ENCODE assay signal across 10 mouse cellular contexts in the genomic region with DNA sequence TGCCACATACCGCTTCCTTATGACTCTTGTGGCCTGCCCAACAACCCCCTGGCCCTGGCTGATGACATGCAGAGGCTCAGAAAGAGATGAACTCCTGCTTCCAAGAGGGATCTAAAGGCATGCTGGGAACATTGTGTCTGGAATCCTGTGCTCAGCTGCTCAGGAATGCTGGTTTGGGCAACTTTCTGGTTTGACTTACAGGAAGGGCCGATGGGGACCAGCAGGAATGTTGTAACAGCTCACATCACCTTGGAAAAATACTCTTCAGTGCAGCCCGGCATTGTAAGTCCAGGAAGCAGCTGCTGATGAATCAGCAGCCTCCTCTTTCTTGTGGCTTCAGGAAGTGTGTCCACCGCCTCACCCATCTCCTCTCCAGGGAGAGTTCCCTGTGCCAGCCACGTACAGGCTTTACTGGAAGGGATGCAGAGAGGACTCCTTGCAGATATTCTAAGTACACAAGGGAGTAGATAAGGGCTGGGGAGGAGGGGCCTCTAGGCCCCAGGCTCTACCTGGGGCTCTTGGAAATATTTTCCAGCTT.
DNase-seq lines count a peak whose midpoint lies in the region; ATAC-seq and TF ChIP-seq lines count a peak whose summit lies in the region.
"Had no signal": no experiment of that assay in that cellular context is flagged by ENCODE, and none has a peak within 500 bp of the region (broad histone marks: within the 10 kb centered on the region; RNA-seq: fewer than 3 reads in every experiment).

No protein-coding gene starts in this region.

- intact Hi-C loops in heart, postnatal 36 days (cut with DNase I) = no loop called here

- no peak overlapping the region for H3K4me3 ChIP-seq in embryonic facial prominence, embryonic 12.5 days
- H3K4me3 ChIP-seq in lung, postnatal 0 days (ENCODE audit: low read depth, low read length) = no peak overlapping the region

- no peak overlapping the region for H3K4me2 ChIP-seq in embryonic facial prominence, embryonic 12.5 days (replicated peaks)
- H3K4me2 ChIP-seq in lung, postnatal 0 days (replicated peaks; ENCODE audit: low read depth, low read length) = no peak overlapping the region

- TF ChIP-seq CTCF in lung, postnatal 0 days (IDR thresholded peaks at IDR 0.05) = no peak

- peak overlapping the region; percentile 58; the same call in 1 of the 2 replicates for H3K27ac ChIP-seq in embryonic facial prominence, embryonic 12.5 days
- H3K27ac ChIP-seq in lung, postnatal 0 days (ENCODE audit: low read length) = peak overlapping the region; percentile 29; the same call in 1 of the 2 replicates

- peak; percentile 79 for TF ChIP-seq EP300 in lung, postnatal 0 days (IDR thresholded peaks at IDR 0.05)

- 49% methylated on average over 5 of the region's 5 CpGs for WGBS in embryonic facial prominence, embryonic 12.5 days
- whole genome bisulfite sequencing in lung, postnatal 0 days = 29% methylated on average over 5 of the region's 5 CpGs

- no peaks in the 10 kb centered on the region for H3K36me3 ChIP-seq in embryonic facial prominence, embryonic 12.5 days
- no peaks in the 10 kb centered on the region for H3K36me3 ChIP-seq in lung, postnatal 0 days (ENCODE audit: insufficient read depth, low read length)

- peaks cover 26% of the 10 kb centered on the region for H3K4me1 ChIP-seq in embryonic facial prominence, embryonic 12.5 days
- peaks cover 22% of the 10 kb centered on the region for H3K4me1 ChIP-seq in lung, postnatal 0 days (ENCODE audit: insufficient read depth, low read depth, low read length)

- H3K9me3 ChIP-seq in embryonic facial prominence, embryonic 12.5 days = no peaks in the 10 kb centered on the region
- H3K9me3 ChIP-seq in lung, postnatal 0 days (ENCODE audit: low read length) = no peaks in the 10 kb centered on the region

- peak; percentile 61 for DNase-seq in adrenal gland, adult 2 months
- DNase-seq in adrenal gland, adult 18-20 months (ENCODE audit: low spot score in 2 of 2) = no peak
- DNase-seq in heart, postnatal 36 days = peak; percentile 42 to 48
- peak; percentile 71 for DNase-seq in lung, postnatal 0 days (ENCODE audit: low spot score)
- DNase-seq in urinary bladder, adult 2 months (ENCODE audit: low spot score) = no peak
- no peak for DNase-seq in retina, embryonic 14.5 days (ENCODE audit: low spot score)
- DNase-seq in ovary, postnatal 14 days (ENCODE audit: low spot score) = no peak
- DNase-seq: cerebellum, adult 11-12 months; right cerebral cortex, postnatal 14 days had no signal

- no peak for ATAC-seq in embryonic facial prominence, embryonic 12.5 days (ENCODE audit: insufficient number of reproducible peaks, insufficient read depth, low FRiP score, low TSS enrichment)
- peak; percentile 56 for ATAC-seq in lung, postnatal 0 days

- no peak overlapping the region; the same call in 1 of the 2 replicates for H3K9ac ChIP-seq in embryonic facial prominence, embryonic 12.5 days
- H3K9ac ChIP-seq in lung, postnatal 0 days (replicated peaks; ENCODE audit: low read depth) = no peak overlapping the region

- 0 out of 2 replicates have a peak, but pooled peaks cover 6% of the 10 kb centered on the region for H3K27me3 ChIP-seq in embryonic facial prominence, embryonic 12.5 days
- H3K27me3 ChIP-seq in lung, postnatal 0 days (replicated peaks; ENCODE audit: insufficient read depth, low read length) = no peaks in the 10 kb centered on the region; the same call in 1 of the 2 replicates

Comparison
In these comparisons a context has a peak if more than half of its experiments do, and no peak if none do; other contexts are left out.
1. DNase-seq: peak in adrenal gland, adult 2 months (single experiment), heart, postnatal 36 days (2 of 2) and lung, postnatal 0 days (single experiment); none in adrenal gland, adult 18-20 months (0 of 2), urinary bladder, adult 2 months (single experiment), retina, embryonic 14.5 days (single experiment) and ovary, postnatal 14 days (single experiment).